ENCODE assay signal across 35 mouse cellular contexts in genomic region chr7:89957300-89957699, GRCm38 (mm10). TPM values are rescaled to one million over a fixed set of nuclear protein-coding genes. Genes with fewer than 3 reads are reported as not detected.
A peak's percentile ranks its signal among the peaks of the same experiment; 100 is the strongest.
DNase-seq lines count a peak whose midpoint lies in the region; ATAC-seq and TF ChIP-seq lines count a peak whose summit lies in the region.
"Had no signal": no experiment of that assay in that cellular context is flagged by ENCODE, and none has a peak within 500 bp of the region (broad histone marks: within the 10 kb centered on the region; RNA-seq: fewer than 3 reads in every experiment).

No protein-coding gene starts in this region.

- no peak for ATAC-seq in liver, embryonic 14.5 days (ENCODE audit: insufficient read depth)
- ATAC-seq in liver, postnatal 0 days: no peak
- ATAC-seq in erythroid progenitor cell, adult 5-6 weeks (replicated peaks; ENCODE audit: low FRiP score, poor library complexity, severe bottlenecking): peak; percentile 34; the same call in 1 of the 2 replicates
- ATAC-seq in stomach, embryonic 14.5 days (ENCODE audit: insufficient number of reproducible peaks, insufficient read depth, low FRiP score, low read depth): peak; percentile 49; the same call in 1 of the 2 replicates
- ATAC-seq: forebrain, embryonic 15.5 days; inflammation-experienced regulatory T-cells, adult 6 months; midbrain, embryonic 16.5 days had no signal

- DNase-seq in liver, embryonic 14.5 days (ENCODE audit: low read depth in 3 of 3, low spot score in 3 of 3): no peak
- DNase-seq in liver, postnatal 0 days: no peak
- DNase-seq in R1 (ENCODE audit: low read depth, low spot score): peak; percentile 44
- DNase-seq in thymus, adult 18-20 months: no peak
- DNase-seq in adrenal gland, postnatal 10 days: no peak
- DNase-seq: adrenal gland, postnatal 36 days; B cell, adult 2 months; cerebellum, adult 18-20 months; cerebellum, postnatal 25 days; heart, postnatal 14 days; kidney, adult 8-10 months; kidney, postnatal 10 days; right cerebral cortex, postnatal 25 days; thymus, adult 2 months; thymus, postnatal 36 days had no signal

- H3K4me3 ChIP-seq in liver, embryonic 14.5 days (ENCODE audit: insufficient read depth in 1 of 2, low read depth in 2 of 2, low read length in 2 of 2): no peak overlapping the region
- no peak overlapping the region for H3K4me3 ChIP-seq in liver, postnatal 0 days (ENCODE audit: low read depth, low read length)
- no peak overlapping the region for H3K4me3 ChIP-seq in stomach, embryonic 14.5 days (ENCODE audit: low read depth, low read length)
- H3K4me3 ChIP-seq: embryonic facial prominence, embryonic 12.5 days; forebrain, embryonic 10.5 days; forebrain, embryonic 15.5 days; heart, embryonic 13.5 days; hindbrain, embryonic 10.5 days; hindbrain, embryonic 15.5 days; lung, embryonic 15.5 days had no signal

- H3K4me2 ChIP-seq in liver, embryonic 14.5 days (ENCODE audit: low read depth): no peak overlapping the region
- no peak overlapping the region for H3K4me2 ChIP-seq in liver, postnatal 0 days (ENCODE audit: low read depth, low read length)
- H3K4me2 ChIP-seq in stomach, embryonic 14.5 days (replicated peaks; ENCODE audit: low read depth, low read length): no peak overlapping the region
- H3K4me2 ChIP-seq: embryonic facial prominence, embryonic 12.5 days; forebrain, embryonic 15.5 days; heart, embryonic 13.5 days; hindbrain, embryonic 15.5 days; lung, embryonic 15.5 days; midbrain, embryonic 11.5 days had no signal

- peaks cover 44% of the 10 kb centered on the region for H3K36me3 ChIP-seq in liver, embryonic 14.5 days (replicated peaks; ENCODE audit: control insufficient read depth, insufficient read depth, low read depth)
- peaks cover 59% of the 10 kb centered on the region for H3K36me3 ChIP-seq in liver, postnatal 0 days (replicated peaks; ENCODE audit: insufficient read depth, low read length)
- H3K36me3 ChIP-seq in stomach, embryonic 14.5 days (ENCODE audit: control insufficient read depth, insufficient read depth, low read length): peaks cover 52% of the 10 kb centered on the region

- H3K9ac ChIP-seq in liver, embryonic 14.5 days (replicated peaks): no peak overlapping the region
- no peak overlapping the region for H3K9ac ChIP-seq in liver, postnatal 0 days (replicated peaks)
- H3K9ac ChIP-seq in stomach, embryonic 14.5 days (replicated peaks; ENCODE audit: low read depth, low read length): no peak overlapping the region
- H3K9ac ChIP-seq: embryonic facial prominence, embryonic 12.5 days; forebrain, embryonic 15.5 days; heart, embryonic 13.5 days; hindbrain, embryonic 15.5 days; lung, embryonic 15.5 days had no signal

- 53% methylated on average over 5 of the region's 5 CpGs for WGBS in liver, embryonic 14.5 days (ENCODE audit: insufficient replicate concordance)
- WGBS in liver, postnatal 0 days (ENCODE audit: insufficient replicate concordance): 47% methylated on average over 5 of the region's 5 CpGs
- WGBS in stomach, embryonic 14.5 days: 26% methylated on average over 5 of the region's 5 CpGs

- no peak overlapping the region for H3K27ac ChIP-seq in liver, embryonic 14.5 days
- H3K27ac ChIP-seq in liver, postnatal 0 days (ENCODE audit: low read depth): no peak overlapping the region
- no peak overlapping the region for H3K27ac ChIP-seq in stomach, embryonic 14.5 days (ENCODE audit: low read length)
- H3K27ac ChIP-seq: embryonic facial prominence, embryonic 12.5 days; forebrain, embryonic 10.5 days; forebrain, embryonic 15.5 days; heart, embryonic 13.5 days; hindbrain, embryonic 10.5 days; hindbrain, embryonic 15.5 days; lung, embryonic 15.5 days had no signal

- no peaks in the 10 kb centered on the region for H3K9me3 ChIP-seq in liver, embryonic 14.5 days (ENCODE audit: control insufficient read depth, low read length)
- no peaks in the 10 kb centered on the region for H3K9me3 ChIP-seq in liver, postnatal 0 days (ENCODE audit: low read length)
- no peaks in the 10 kb centered on the region for H3K9me3 ChIP-seq in stomach, embryonic 14.5 days (ENCODE audit: control insufficient read depth, low read depth, low read length)
- H3K9me3 ChIP-seq: embryonic facial prominence, embryonic 12.5 days; forebrain, embryonic 10.5 days; forebrain, embryonic 15.5 days; heart, embryonic 13.5 days; hindbrain, embryonic 10.5 days; hindbrain, embryonic 15.5 days; lung, embryonic 15.5 days had no signal

- peak; percentile 18; the same call in 1 of the 2 replicates for TF ChIP-seq CTCF in liver, embryonic 14.5 days (IDR thresholded peaks at IDR 0.05; ENCODE audit: low read depth)
- TF ChIP-seq CTCF in liver, postnatal 0 days (IDR thresholded peaks at IDR 0.05; ENCODE audit: low read depth): no peak

- TF ChIP-seq EP300 in liver, embryonic 14.5 days (IDR thresholded peaks at IDR 0.05; ENCODE audit: low read depth): no peak
- TF ChIP-seq EP300 in liver, postnatal 0 days (IDR thresholded peaks at IDR 0.05; ENCODE audit: low read depth): no peak

- H3K27me3 ChIP-seq in liver, embryonic 14.5 days (ENCODE audit: control insufficient read depth, insufficient read depth, low read length): no peaks in the 10 kb centered on the region
- no peaks in the 10 kb centered on the region for H3K27me3 ChIP-seq in liver, postnatal 0 days (ENCODE audit: insufficient read depth, low read length)
- no peaks in the 10 kb centered on the region for H3K27me3 ChIP-seq in stomach, embryonic 14.5 days (ENCODE audit: control insufficient read depth, insufficient read depth, low read length)
- H3K27me3 ChIP-seq: embryonic facial prominence, embryonic 12.5 days; forebrain, embryonic 15.5 days; heart, embryonic 13.5 days; hindbrain, embryonic 15.5 days; lung, embryonic 15.5 days had no signal

- no peaks in the 10 kb centered on the region; a peak in 2 of 4 replicates for H3K4me1 ChIP-seq in liver, embryonic 14.5 days (replicated peaks; ENCODE audit: control insufficient read depth in 2 of 2, insufficient read depth in 2 of 2, low read length in 1 of 2)
- H3K4me1 ChIP-seq in liver, postnatal 0 days (ENCODE audit: insufficient read depth): no peaks in the 10 kb centered on the region
- H3K4me1 ChIP-seq in stomach, embryonic 14.5 days (ENCODE audit: control insufficient read depth, insufficient read depth, low read length): no peaks in the 10 kb centered on the region
- H3K4me1 ChIP-seq: embryonic facial prominence, embryonic 12.5 days; forebrain, embryonic 10.5 days; forebrain, embryonic 15.5 days; hindbrain, embryonic 10.5 days; hindbrain, embryonic 15.5 days; lung, embryonic 15.5 days had no signal

RNA-seq across cellular contexts. Expression of gene Hikeshi, which starts 16.3 kb away (rescaled TPM):
- polyA plus RNA-seq in liver, embryonic 14.5 days (2012; rRNA removed): 13.9 and 26.7 TPM in 2 replicates
- 62.1 and 66.9 TPM in 2 replicates for polyA plus RNA-seq in liver, embryonic 14.5 days (2014; fragmentation: Nextera tagmentation; extraction: Ambion mirVana)
- polyA plus RNA-seq in liver, postnatal 0 days (2015; fragmentation: Nextera tagmentation; extraction: Ambion mirVana): 41.1 and 41.3 TPM in 2 replicates
- total RNA-seq in erythroid progenitor cell, adult 5-6 weeks (2015; ENCODE audit: low replicate concordance): 21.4 and 32.4 TPM in 2 replicates
- total RNA-seq in erythroid progenitor cell, adult 5-6 weeks (2017; ENCODE audit: low replicate concordance): 41.6 and 54.2 TPM in 2 replicates
- 122 and 127 TPM in 2 replicates for polyA plus RNA-seq in stomach, embryonic 14.5 days (2014; fragmentation: Nextera tagmentation; extraction: Ambion mirVana)
- total RNA-seq in adrenal gland, postnatal 10 days (2021): 10 to 100 TPM; 71.6 to 83.5 TPM

RNA-seq across cellular contexts. Expression of gene Eed, which starts 23.5 kb away (rescaled TPM):
- 18.1 and 32.3 TPM in 2 replicates for polyA plus RNA-seq in liver, embryonic 14.5 days (2012; rRNA removed)
- polyA plus RNA-seq in liver, embryonic 14.5 days (2014; fragmentation: Nextera tagmentation; extraction: Ambion mirVana): 34.1 and 34.7 TPM in 2 replicates
- 22.3 and 28.3 TPM in 2 replicates for polyA plus RNA-seq in liver, postnatal 0 days (2015; fragmentation: Nextera tagmentation; extraction: Ambion mirVana)
- total RNA-seq in erythroid progenitor cell, adult 5-6 weeks (2015; ENCODE audit: low replicate concordance): 96.0 and 143 TPM in 2 replicates
- 68.2 and 143 TPM in 2 replicates for total RNA-seq in erythroid progenitor cell, adult 5-6 weeks (2017; ENCODE audit: low replicate concordance)
- 75.9 and 78.8 TPM in 2 replicates for polyA plus RNA-seq in stomach, embryonic 14.5 days (2014; fragmentation: Nextera tagmentation; extraction: Ambion mirVana)
- 10 to 100 TPM; 46.0 to 52.6 TPM for total RNA-seq in adrenal gland, postnatal 10 days (2021)

RNA-seq across cellular contexts. Expression of gene Ccdc81, which starts 53.9 kb away (rescaled TPM):
- polyA plus RNA-seq in liver, embryonic 14.5 days (2012; rRNA removed): not detected in 2 replicates
- not detected in 2 replicates for polyA plus RNA-seq in liver, embryonic 14.5 days (2014; fragmentation: Nextera tagmentation; extraction: Ambion mirVana)
- not detected in 2 replicates for polyA plus RNA-seq in liver, postnatal 0 days (2015; fragmentation: Nextera tagmentation; extraction: Ambion mirVana)
- not detected in 2 replicates for total RNA-seq in erythroid progenitor cell, adult 5-6 weeks (2015; ENCODE audit: low replicate concordance)
- total RNA-seq in erythroid progenitor cell, adult 5-6 weeks (2017; ENCODE audit: low replicate concordance): not detected in 2 replicates
- 0.20 TPM in 1 of 2 replicates, not detected in the other for polyA plus RNA-seq in stomach, embryonic 14.5 days (2014; fragmentation: Nextera tagmentation; extraction: Ambion mirVana)
- total RNA-seq in adrenal gland, postnatal 10 days (2021): under 1 TPM in 1 of 2 experiments, not detected in 1; 0.21 TPM
- total RNA-seq: gastrocnemius, adult 18-20 months; heart, adult 8-10 months; liver, adult 2 months; megakaryocyte progenitor cell, adult 5-6 weeks; neutrophil, adult 5-6 weeks had no signal
- polyA plus RNA-seq: forebrain, embryonic 10.5 days; heart, embryonic 13.5 days; inflammation-experienced regulatory T-cells, adult 6 months; large intestine, adult 2 months; limb, embryonic 11.5 days; liver, adult 2 months; neural tube, embryonic 11.5 days; thymus, adult 2 months had no signal

Comparison
In these comparisons a context has a peak if more than half of its experiments do, and no peak if none do; other contexts are left out.
1. ATAC-seq: peak in erythroid progenitor cell, adult 5-6 weeks (single experiment) and stomach, embryonic 14.5 days (single experiment); none in liver, embryonic 14.5 days (single experiment) and liver, postnatal 0 days (single experiment).